Mouse (Mus musculus) forebrain, embryonic 16.5 days (tissue): ENCODE results near the gene Ttc39b. TPM values are rescaled to one million over a fixed set of nuclear protein-coding genes. Genes with fewer than 3 reads are reported as not detected.

Experiments used
- ATAC-seq: fragments of 200-750 bp; cut with Nextera tagmentation; 2 replicates; pipeline ENCODE4 v1.8.0; 2017; ENCODE audit warnings: mild to moderate bottlenecking, moderate library complexity
- H3K27ac ChIP-seq: fragments of 300-500 bp; sonication (generic); 2 replicates; pipeline ENCODE4 v1.5.1; 2014; ENCODE audit warnings: low read length, control low read depth
- H3K27me3 ChIP-seq: fragments of 300-500 bp; sonication (generic); replicated peaks from 2 replicates; pipeline ENCODE4 v1.6.1; 2014; ENCODE audit warnings: low read length; ENCODE audit not compliant: control insufficient read depth, insufficient read depth
- H3K36me3 ChIP-seq: fragments of 300-500 bp; sonication (generic); 2 replicates; pipeline ENCODE4 v1.6.1; 2014; ENCODE audit not compliant: control insufficient read depth, insufficient read depth
- H3K4me1 ChIP-seq: fragments of 300-500 bp; sonication (generic); replicated peaks from 2 replicates; pipeline ENCODE4 v1.6.1; 2014; ENCODE audit warnings: low read length; ENCODE audit not compliant: control insufficient read depth, insufficient read depth
- H3K4me2 ChIP-seq: fragments of 300-500 bp; sonication (generic); 2 replicates; pipeline ENCODE4 v1.6.1; 2014; ENCODE audit warnings: mild to moderate bottlenecking, low read length, control low read depth
- H3K4me3 ChIP-seq: fragments of 300-500 bp; sonication (generic); replicated peaks from 2 replicates; pipeline ENCODE4 v1.5.1; 2014; ENCODE audit warnings: mild to moderate bottlenecking, low read length, control low read depth
- H3K9ac ChIP-seq: fragments of 300-500 bp; sonication (generic); replicated peaks from 2 replicates; pipeline ENCODE4 v1.6.1; 2014; ENCODE audit warnings: low read depth, low read length, control low read depth
- H3K9me3 ChIP-seq: fragments of 300-500 bp; sonication (generic); 2 replicates; pipeline ENCODE4 v1.6.1; 2016; ENCODE audit warnings: low read length; ENCODE audit not compliant: control insufficient read depth
- WGBS: fragments of 180-500 bp; shearing (Covaris S2); extraction: QIAGEN DNeasy Blood & Tissue Kit; methylation state at CpG from one replicate; pipeline ENCODE4 v1.1.7; 2014; 5-methylcytosine and 5-hydroxymethylcytosine counted together
- polyA plus RNA-seq: library from polyadenylated mRNA; unstranded; fragments of >200 nt; fragmentation: Nextera tagmentation; extraction: Ambion mirVana; gene quantifications from 2 replicates; pipeline ENCODE4 v1.2.1, GENCODE M21; 2015

Gene Ttc39b
- polyA plus RNA-seq, 1 experiment from 2014 or later, result 12.1 TPM

- Histone ChIP-seq H3K4me3 (no peak overlapping the region), H3K4me2 (no peak overlapping the region), H3K9ac (no peak overlapping the region), H3K4me1 (peaks cover 16% of the 10 kb centered on the region), H3K9me3 (no peaks in the 10 kb centered on the region), H3K27me3 (no peaks in the 10 kb centered on the region), H3K36me3 (no peaks in the 10 kb centered on the region), H3K27ac (peak overlapping the region; percentile 62)
- peak; percentile 50 for ATAC-seq
- WGBS, result 21% methylated on average over 9 of the region's 9 CpGs
Observed at GRCm38 (mm10) chr4:83214822-83215558, 109.1 kb downstream of the Ttc39b start.

DNA sequence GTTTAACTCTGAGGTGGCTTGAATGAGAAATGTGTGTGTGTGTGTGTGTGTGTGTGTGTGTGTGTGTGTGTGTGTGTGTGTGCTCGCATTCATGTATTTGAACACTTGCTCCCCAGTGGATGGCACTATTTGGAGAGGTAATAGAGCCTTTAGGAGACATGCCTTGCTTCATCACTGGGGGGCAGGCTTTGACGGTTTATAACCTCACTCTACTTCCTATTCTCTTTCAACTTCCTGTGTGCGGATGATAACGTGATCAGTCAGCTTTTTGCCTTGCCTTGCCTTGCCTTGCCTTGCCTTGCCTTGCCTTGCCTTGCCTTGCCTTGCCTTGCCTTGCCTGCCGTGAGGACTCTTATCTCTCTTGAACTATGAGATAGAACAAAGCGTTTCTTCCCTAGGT, 110.3 kb downstream of the Ttc39b start:
- ATAC-seq, result no peak
- Histone ChIP-seq H3K4me3 (no peak overlapping the region), H3K4me2 (no peak overlapping the region), H3K27ac (no peak overlapping the region; the same call in 1 of the 2 replicates), H3K4me1 (peaks cover 16% of the 10 kb centered on the region), H3K9me3 (no peaks in the 10 kb centered on the region), H3K9ac (no peak overlapping the region), H3K27me3 (no peaks in the 10 kb centered on the region), H3K36me3 (no peaks in the 10 kb centered on the region)
- 87% methylated on average over 6 of the region's 6 CpGs for WGBS

- 60% methylated on average over 12 of the region's 12 CpGs for WGBS
- Histone ChIP-seq H3K9ac (no peak overlapping the region), H3K4me3 (no peak overlapping the region), H3K4me1 (peaks cover 34% of the 10 kb centered on the region), H3K27me3 (no peaks in the 10 kb centered on the region), H3K4me2 (no peak overlapping the region), H3K9me3 (no peaks in the 10 kb centered on the region), H3K36me3 (no peaks in the 10 kb centered on the region), H3K27ac (no peak overlapping the region)
- no peak for ATAC-seq
Observed at GRCm38 (mm10) chr4:83211709-83212108, 112.3 kb downstream of the Ttc39b start.

DNA sequence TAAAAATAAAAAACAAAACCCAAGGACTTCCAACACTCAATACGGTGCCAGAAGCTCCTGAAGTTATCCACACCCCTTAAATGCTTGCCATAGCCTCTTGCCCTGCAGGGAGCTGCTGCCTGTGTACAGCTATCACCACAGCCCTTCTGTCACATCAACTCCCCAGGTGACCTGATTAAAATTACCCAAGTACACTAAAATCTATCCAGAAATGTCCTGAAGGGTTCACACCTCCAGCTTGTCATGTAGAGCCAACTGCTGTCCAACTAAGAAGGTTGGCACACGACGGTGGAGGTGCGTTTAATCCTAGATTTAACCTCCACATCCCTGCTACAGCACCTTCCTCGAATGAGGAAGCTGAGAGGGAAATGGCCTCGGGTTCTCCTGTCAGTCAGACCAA, 113.6 kb downstream of the Ttc39b start:
- H3K4me2 ChIP-seq, result no peak overlapping the region
- no peak overlapping the region for H3K9ac ChIP-seq
- H3K27me3 ChIP-seq, result no peaks in the 10 kb centered on the region
- ATAC-seq, result no peak
- H3K27ac ChIP-seq, result no peak overlapping the region
- H3K36me3 ChIP-seq, result no peaks in the 10 kb centered on the region
- WGBS, result 78% methylated on average over 6 of the region's 6 CpGs
- H3K4me3 ChIP-seq, result no peak overlapping the region
- H3K9me3 ChIP-seq, result no peaks in the 10 kb centered on the region
- H3K4me1 ChIP-seq, result peaks cover 35% of the 10 kb centered on the region

GRCm38 (mm10) chr4:83206803-83207586, 117.1 kb downstream of the Ttc39b start:
- peak overlapping the region; percentile 44 for H3K9ac ChIP-seq
- peak overlapping the region; percentile 95 for H3K27ac ChIP-seq
- peak; percentile 84 for ATAC-seq
- H3K4me2 ChIP-seq, result peak overlapping the region; percentile 43
- H3K36me3 ChIP-seq, result no peaks in the 10 kb centered on the region
- no peaks in the 10 kb centered on the region for H3K27me3 ChIP-seq
- peaks cover 24% of the 10 kb centered on the region for H3K4me1 ChIP-seq
- no peaks in the 10 kb centered on the region for H3K9me3 ChIP-seq
- 0 out of 2 replicates have a peak overlapping the region, but pooled peaks have one; percentile 14 for H3K4me3 ChIP-seq
- 6% methylated on average over 10 of the region's 10 CpGs for WGBS

- no peaks in the 10 kb centered on the region for H3K9me3 ChIP-seq
Observed at GRCm38 (mm10) chr4:83206416-83206802, 117.6 kb downstream of the Ttc39b start.

GRCm38 (mm10) chr4:83199391-83199790, 124.7 kb downstream of the Ttc39b start:
- no peaks in the 10 kb centered on the region for H3K36me3 ChIP-seq
- no peak for ATAC-seq
- H3K9ac ChIP-seq, result no peak overlapping the region
- no peak overlapping the region for H3K4me3 ChIP-seq
- H3K27me3 ChIP-seq, result no peaks in the 10 kb centered on the region
- H3K27ac ChIP-seq, result no peak overlapping the region
- no peak overlapping the region for H3K4me2 ChIP-seq
- 76% methylated on average over 8 of the region's 8 CpGs for WGBS
- no peaks in the 10 kb centered on the region for H3K9me3 ChIP-seq
- no peaks in the 10 kb centered on the region for H3K4me1 ChIP-seq

More at GRCm38 (mm10) chr4:83206416-83206802, 117.6 kb downstream of the Ttc39b start:
- Histone ChIP-seq H3K36me3 (no peaks in the 10 kb centered on the region), H3K4me2 (peak overlapping the region; percentile 43), H3K4me3 (0 out of 2 replicates have a peak overlapping the region, but pooled peaks have one; percentile 14), H3K27me3 (no peaks in the 10 kb centered on the region), H3K9ac (peak overlapping the region; percentile 44), H3K4me1 (peaks cover 24% of the 10 kb centered on the region), H3K27ac (peak overlapping the region; percentile 95)
- ATAC-seq, result peak; percentile 23; the same call in 1 of the 2 replicates
- WGBS, result 20% methylated on average over 2 of the region's 2 CpGs

GRCm38 (mm10) chr4:83198123-83198522, 125.9 kb downstream of the Ttc39b start:
- H3K27me3 ChIP-seq, result no peaks in the 10 kb centered on the region
- ATAC-seq, result no peak
- H3K9me3 ChIP-seq, result no peaks in the 10 kb centered on the region
- no peak overlapping the region for H3K4me2 ChIP-seq
- WGBS, result 78% methylated on average over 3 of the region's 3 CpGs
- H3K27ac ChIP-seq, result no peak overlapping the region
- no peak overlapping the region for H3K4me3 ChIP-seq
- no peaks in the 10 kb centered on the region for H3K4me1 ChIP-seq
- H3K36me3 ChIP-seq, result no peaks in the 10 kb centered on the region
- H3K9ac ChIP-seq, result no peak overlapping the region

DNA sequence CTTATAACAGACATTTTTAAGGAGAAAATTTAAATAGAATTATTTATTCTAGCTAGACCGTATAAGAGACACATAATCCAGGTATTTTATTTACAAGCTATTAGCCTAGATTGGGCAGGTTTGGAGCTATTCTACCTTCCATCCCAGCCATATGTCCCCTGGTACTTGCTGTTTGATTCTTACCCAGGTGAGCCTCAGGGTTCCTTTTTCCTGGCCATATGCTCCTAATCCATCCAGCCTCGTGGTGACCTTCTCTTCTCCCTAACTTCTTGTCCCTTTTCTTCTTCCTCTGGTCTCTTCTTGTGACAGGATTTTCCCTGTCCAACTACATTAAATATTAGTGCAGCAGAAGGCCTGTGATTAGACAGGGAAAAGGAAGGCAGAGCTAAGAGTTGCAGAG, 134.3 kb downstream of the Ttc39b start:
- WGBS, result 92% methylated on average over 2 of the region's 2 CpGs
- no peak for ATAC-seq

More for the DNA sequence above, 134.3 kb downstream of the Ttc39b start:
- no peak overlapping the region for H3K4me3 ChIP-seq
- no peaks in the 10 kb centered on the region for H3K9me3 ChIP-seq
- no peaks in the 10 kb centered on the region for H3K27me3 ChIP-seq
- no peak overlapping the region for H3K9ac ChIP-seq
- H3K4me2 ChIP-seq, result no peak overlapping the region
- no peaks in the 10 kb centered on the region for H3K4me1 ChIP-seq
- no peak overlapping the region for H3K27ac ChIP-seq
- no peaks in the 10 kb centered on the region for H3K36me3 ChIP-seq
